Mouse (Mus musculus) embryonic fibroblast, embryonic 13.5 days (primary cell): ENCODE data around the gene F2rl2.

Experiments used
- CTCF ChIP-seq: IDR thresholded peaks from 2 replicates; pipeline ENCODE4 v1.5.1; 2011; ENCODE audit warnings: mild to moderate bottlenecking, control low read depth, low read length, moderate library complexity, borderline replicate concordance; ENCODE audit not compliant: insufficient read depth
- POLR2A ChIP-seq: IDR thresholded peaks from 2 replicates; pipeline ENCODE4 v1.6.1; 2011; ENCODE audit warnings: low read depth, mild to moderate bottlenecking, control low read depth, low read length, moderate library complexity

GRCm38 (mm10) chr13:95688576-95688975 lies 8.1 kb upstream of the F2rl2 start:
- TF ChIP-seq CTCF, result no peak
- no peak for TF ChIP-seq POLR2A
